Mouse (Mus musculus): ENCODE data around the gene Reep3. TPM values are rescaled to one million over a fixed set of nuclear protein-coding genes. Genes with fewer than 3 reads are reported as not detected.

The Reep3 gene
- total and polyA plus RNA-seq, 3 experiments, result 21.8 to 23.3 (median 23.2) TPM

- Histone ChIP-seq H3K4me1 (ENCODE audit: control insufficient read depth in 1 of 2, insufficient read depth in 2 of 2) (peaks cover 27 to 65% of the 10 kb centered on the region in 2 experiments), H3K27me3 (replicated peaks) (no peaks in the 10 kb centered on the region), H3K4me3 (replicated peaks in 1 of 3; ENCODE audit: low read depth in 2 of 3, low read length in 2 of 3, poor library complexity in 1 of 3) (no peak overlapping the region), H3K4me2 (ENCODE audit: insufficient read depth, low read depth, poor library complexity, severe bottlenecking) (no peak overlapping the region), H3K9ac (ENCODE audit: insufficient read depth, low read depth) (no peak overlapping the region), H3K9me3 (replicated peaks; ENCODE audit: low read length) (no peaks in the 10 kb centered on the region), H3K27ac (ENCODE audit: insufficient read depth, low read depth) (no peak overlapping the region), H3K79me2 (replicated peaks; ENCODE audit: control insufficient read depth, extremely low read depth, insufficient read depth, poor library complexity, severe bottlenecking) (peaks cover 97% of the 10 kb centered on the region), H3K36me3 (replicated peaks in 1 of 2; ENCODE audit: control insufficient read depth in 1 of 2, insufficient read depth in 1 of 2, low read length in 1 of 2) (peaks cover 29 to 83% of the 10 kb centered on the region in 2 experiments)
- no peak for DNase-seq (ENCODE audit: extremely low read depth)
- in situ Hi-C loops (cut with MboI; ENCODE audit: low pct_ligation_motif_present, low pct_unique_long_range_greater_than_20kb, low sequenced_read_pairs), result no loop called here
- dilution Hi-C loops (cut with MboI; ENCODE audit: extremely low pct_ligation_motif_present, extremely low pct_unique_long_range_greater_than_20kb, low sequenced_read_pairs), result no loop called here
- TF ChIP-seq EP300 (IDR thresholded peaks at IDR 0.05; ENCODE audit: low read length), result no peak
- TF ChIP-seq CHD2 (IDR thresholded peaks at IDR 0.05; ENCODE audit: low read length), result no peak
- TF ChIP-seq TCF12 (IDR thresholded peaks at IDR 0.05; ENCODE audit: low read depth, low read length), result no peak
- TF ChIP-seq GABPA (IDR thresholded peaks at IDR 0.05; ENCODE audit: insufficient replicate concordance, low read depth, low read length), result no peak
- TF ChIP-seq ZMIZ1 (IDR thresholded peaks at IDR 0.05; ENCODE audit: low read depth, low read length), result no peak
- TF ChIP-seq MYC (IDR thresholded peaks at IDR 0.05; ENCODE audit: low read depth, low read length), result no peak
- TF ChIP-seq PAX5 (IDR thresholded peaks at IDR 0.05; ENCODE audit: low read length), result no peak
- TF ChIP-seq NRF1 (IDR thresholded peaks at IDR 0.05; ENCODE audit: low read depth, low read length), result no peak
- TF ChIP-seq MAX (IDR thresholded peaks at IDR 0.05; ENCODE audit: low read length), result no peak
- no peak for TF ChIP-seq USF1 (IDR thresholded peaks at IDR 0.05; ENCODE audit: low read depth, low read length)
- TF ChIP-seq BHLHE40 (IDR thresholded peaks at IDR 0.05; ENCODE audit: low read depth, low read length), result no peak
- TF ChIP-seq CTCF (conservative IDR thresholded peaks at IDR 0.05 in 1 of 2, IDR thresholded peaks at IDR 0.05 in 1 of 2; ENCODE audit: low read depth in 2 of 2, low read length in 2 of 2), result no peak
- no peak for TF ChIP-seq HCFC1 (IDR thresholded peaks at IDR 0.05; ENCODE audit: low read depth, low read length)
- TF ChIP-seq ZC3H11A (IDR thresholded peaks at IDR 0.05; ENCODE audit: low read depth, low read length), result no peak
- no peak for TF ChIP-seq USF2 (conservative IDR thresholded peaks at IDR 0.05; ENCODE audit: low read depth, low read length)
- no peak for TF ChIP-seq TBP (conservative IDR thresholded peaks at IDR 0.05; ENCODE audit: low read depth, low read length)
- no peak for TF ChIP-seq JUND (conservative IDR thresholded peaks at IDR 0.05; ENCODE audit: low read depth, low read length)
Measured at GRCm38 (mm10) chr10:67106400-67106799, 9.7 kb upstream of the Reep3 start.

GRCm38 (mm10) chr10:67105331-67106217, 8.8 kb upstream of the Reep3 start:
- Histone ChIP-seq H3K27ac (ENCODE audit: insufficient read depth, low read depth) (no peak overlapping the region), H3K4me1 (ENCODE audit: control insufficient read depth in 1 of 2, insufficient read depth in 2 of 2) (peaks cover 27 to 65% of the 10 kb centered on the region in 2 experiments), H3K4me3 (replicated peaks in 1 of 3; ENCODE audit: low read depth in 2 of 3, low read length in 2 of 3, poor library complexity in 1 of 3) (no peak overlapping the region), H3K4me2 (ENCODE audit: insufficient read depth, low read depth, poor library complexity, severe bottlenecking) (no peak overlapping the region), H3K9me3 (replicated peaks; ENCODE audit: low read length) (no peaks in the 10 kb centered on the region), H3K9ac (ENCODE audit: insufficient read depth, low read depth) (no peak overlapping the region), H3K36me3 (replicated peaks in 1 of 2; ENCODE audit: control insufficient read depth in 1 of 2, insufficient read depth in 1 of 2, low read length in 1 of 2) (peaks cover 29 to 76% of the 10 kb centered on the region in 2 experiments), H3K79me2 (replicated peaks; ENCODE audit: control insufficient read depth, extremely low read depth, insufficient read depth, poor library complexity, severe bottlenecking) (peaks cover 97% of the 10 kb centered on the region), H3K27me3 (replicated peaks) (no peaks in the 10 kb centered on the region)
- in situ Hi-C loops (cut with MboI; ENCODE audit: low pct_ligation_motif_present, low pct_unique_long_range_greater_than_20kb, low sequenced_read_pairs), result no loop called here
- TF ChIP-seq USF2 (conservative IDR thresholded peaks at IDR 0.05; ENCODE audit: low read depth, low read length), result no peak
- no peak for DNase-seq (ENCODE audit: extremely low read depth)
- dilution Hi-C loops (cut with MboI; ENCODE audit: extremely low pct_ligation_motif_present, extremely low pct_unique_long_range_greater_than_20kb, low sequenced_read_pairs), result no loop called here

All from CH12.LX (cell line).